7 mouse cellular contexts compared by ENCODE assay signal in genomic region chr5:29568848-29569377, GRCm38 (mm10). TPM values are rescaled to one million over a fixed set of nuclear protein-coding genes. Genes with fewer than 3 reads are reported as not detected.
A peak's percentile ranks its signal among the peaks of the same experiment; 100 is the strongest.
DNase-seq lines count a peak whose midpoint lies in the region; ATAC-seq lines count a peak whose summit lies in the region.

Gene Ube3c (plus strand): TSS chr5:29569242.

- peak within 1 kb of the TSS; percentile 89 for H3K4me3 ChIP-seq in intestine, embryonic 16.5 days (ENCODE audit: low read length)
- H3K4me3 ChIP-seq in midbrain, embryonic 11.5 days (ENCODE audit: low read depth, low read length), result peak within 1 kb of the TSS; percentile 80

- peak within 1 kb of the TSS; percentile 94 for H3K27ac ChIP-seq in intestine, embryonic 16.5 days (ENCODE audit: low read length)
- peak within 1 kb of the TSS; percentile 88 for H3K27ac ChIP-seq in midbrain, embryonic 11.5 days (ENCODE audit: low read depth, low read length)

- intact Hi-C loops in left cerebral cortex, postnatal 36 days (cut with DNase I), result loop anchor here (2.0 to 10.0 kb wide), 4 partner anchors 134 to 374 kb away; partner anchors contain the start of genes Dnajb6, Gm5129, Nom1 and Rnf32

- H3K4me1 ChIP-seq in intestine, embryonic 16.5 days (ENCODE audit: control insufficient read depth, insufficient read depth, low read length), result peaks cover 13% of the 10 kb centered on the region; the same call in 1 of the 2 replicates
- H3K4me1 ChIP-seq in midbrain, embryonic 11.5 days (ENCODE audit: control insufficient read depth, insufficient read depth, low read length), result peaks cover 8% of the 10 kb centered on the region; the same call in 1 of the 2 replicates

- peak; percentile 98 for DNase-seq in adrenal gland, adult 8-10 months
- DNase-seq in embryo, embryonic 9.5 days (ENCODE audit: extremely low spot score), result peak; percentile 97
- DNase-seq in gastrocnemius, postnatal 4 days (ENCODE audit: low spot score in 2 of 2), result peak; percentile 97 to 98
- peak; percentile 99 to 100 for DNase-seq in left cerebral cortex, postnatal 36 days (ENCODE audit: low spot score in 2 of 2)
- peak; percentile 100 for DNase-seq in midbrain, embryonic 11.5 days (ENCODE audit: low spot score, missing footprints)
- DNase-seq in skeletal muscle tissue, adult 2 months (ENCODE audit: low read depth, low spot score), result peak; percentile 95

- peak; percentile 98 for ATAC-seq in intestine, embryonic 16.5 days
- ATAC-seq in midbrain, embryonic 11.5 days (ENCODE audit: low FRiP score), result peak; percentile 97

- H3K4me2 ChIP-seq in intestine, embryonic 16.5 days (ENCODE audit: low read depth, low read length), result peak within 1 kb of the TSS; percentile 91
- H3K4me2 ChIP-seq in midbrain, embryonic 11.5 days, result peak within 1 kb of the TSS; percentile 96

- H3K9ac ChIP-seq in intestine, embryonic 16.5 days (ENCODE audit: low read depth, low read length), result peak within 1 kb of the TSS; percentile 84
- H3K9ac ChIP-seq in midbrain, embryonic 11.5 days (ENCODE audit: low read length), result peak within 1 kb of the TSS; percentile 78

- H3K36me3 ChIP-seq in intestine, embryonic 16.5 days (ENCODE audit: control insufficient read depth, insufficient read depth, low read length), result no peaks in the 10 kb centered on the region
- no peaks in the 10 kb centered on the region for H3K36me3 ChIP-seq in midbrain, embryonic 11.5 days (ENCODE audit: control insufficient read depth, insufficient read depth, low read length)

- under 1% methylated on average over 72 of the region's 72 CpGs for WGBS in intestine, embryonic 16.5 days
- under 1% methylated on average over 72 of the region's 72 CpGs for WGBS in midbrain, embryonic 11.5 days

- no peaks in the 10 kb centered on the region for H3K9me3 ChIP-seq in intestine, embryonic 16.5 days (ENCODE audit: control insufficient read depth, low read length)
- H3K9me3 ChIP-seq in midbrain, embryonic 11.5 days (ENCODE audit: control insufficient read depth, low read length), result no peaks in the 10 kb centered on the region

- H3K27me3 ChIP-seq in intestine, embryonic 16.5 days (replicated peaks; ENCODE audit: control insufficient read depth, insufficient read depth, low read length), result no peaks in the 10 kb centered on the region
- H3K27me3 ChIP-seq in midbrain, embryonic 11.5 days (ENCODE audit: control insufficient read depth, insufficient read depth, low read length), result no peaks in the 10 kb centered on the region

RNA-seq across cellular contexts. Expression of gene Ube3c, which starts in this region (rescaled TPM):
- 10 to 100 TPM; 52.5 to 67.8 (median 58.2) TPM for total RNA-seq in adrenal gland, adult 8-10 months (2022)
- total RNA-seq in gastrocnemius, postnatal 4 days (2021), result 10 to 100 TPM; 40.9 to 41.1 TPM
- 8.8 and 9.4 TPM in 2 replicates for polyA plus RNA-seq in intestine, embryonic 16.5 days (2015; fragmentation: Nextera tagmentation; extraction: Ambion mirVana)
- total RNA-seq in left cerebral cortex, postnatal 36 days (2021), result 10 to 100 TPM; 69.5 to 72.4 TPM
- 36.2 and 38.3 TPM in 2 replicates for polyA plus RNA-seq in midbrain, embryonic 11.5 days (2014; fragmentation: Nextera tagmentation; extraction: Ambion mirVana)

Comparison
In these comparisons a context has a peak if more than half of its experiments do, and no peak if none do; other contexts are left out.
1. Peak in every context shown above with its lines: DNase-seq, ATAC-seq, H3K4me3 ChIP-seq and H3K27ac ChIP-seq.